Mouse (Mus musculus) hematopoietic stem cell, adult 5-6 weeks (primary cell): ENCODE results near the gene Zdhhc9. TPM values are rescaled to one million over a fixed set of nuclear protein-coding genes. Genes with fewer than 3 reads are reported as not detected.

Experiments used
- ATAC-seq, 2 experiments: fragments of 125-278 bp in 1 of 2; replicated peaks in 1 of 2; 2 replicates each; pipeline ENCODE4 v1.8.0; 2016 to 2017; ENCODE audit warnings: inconsistent platforms in 2 of 2, mild to moderate bottlenecking in 2 of 2, moderate number of reproducible peaks in 2 of 2, low read depth in 1 of 2, moderate TSS enrichment in 1 of 2; ENCODE audit not compliant: low FRiP score in 2 of 2, poor library complexity in 2 of 2, severe bottlenecking in 2 of 2, insufficient read depth in 1 of 2, low TSS enrichment in 1 of 2
- total RNA-seq: library from RNA; stranded (forward); fragments of 172-1452, 232-1000 nt; gene quantifications from 2 replicates; pipeline ENCODE4 v1.2.3, GENCODE M21; 2017

Gene Zdhhc9
- total RNA-seq, 1 experiment from 2014 or later: 7.8 TPM

- no peak for ATAC-seq
These were observed 15.2 kb downstream of the Zdhhc9 start for GRCm38 (mm10) chrX:48193235-48194152.

DNA sequence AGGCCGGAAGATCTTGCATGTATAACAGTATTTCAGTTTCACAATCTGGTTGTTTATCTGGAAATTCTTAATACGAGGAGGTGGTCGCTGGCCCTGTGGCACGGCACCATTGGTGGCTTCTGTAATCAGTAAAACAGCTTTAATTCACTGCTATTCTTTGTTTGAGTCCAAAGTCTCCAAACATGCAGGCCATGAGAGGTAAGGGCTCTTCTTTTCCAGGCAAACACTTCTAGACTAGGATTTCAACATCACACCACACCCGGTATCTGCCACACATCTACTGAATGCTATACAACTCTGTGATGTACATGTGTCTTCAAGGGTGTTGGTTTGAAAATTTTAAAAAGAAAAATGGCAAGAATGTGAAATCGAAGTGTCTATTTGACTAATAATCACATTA is 17.4 kb downstream of the Zdhhc9 start:
- ATAC-seq: no peak

GRCm38 (mm10) chrX:48184703-48185102 is 24.0 kb downstream of the Zdhhc9 start:
- no peak for ATAC-seq

DNA sequence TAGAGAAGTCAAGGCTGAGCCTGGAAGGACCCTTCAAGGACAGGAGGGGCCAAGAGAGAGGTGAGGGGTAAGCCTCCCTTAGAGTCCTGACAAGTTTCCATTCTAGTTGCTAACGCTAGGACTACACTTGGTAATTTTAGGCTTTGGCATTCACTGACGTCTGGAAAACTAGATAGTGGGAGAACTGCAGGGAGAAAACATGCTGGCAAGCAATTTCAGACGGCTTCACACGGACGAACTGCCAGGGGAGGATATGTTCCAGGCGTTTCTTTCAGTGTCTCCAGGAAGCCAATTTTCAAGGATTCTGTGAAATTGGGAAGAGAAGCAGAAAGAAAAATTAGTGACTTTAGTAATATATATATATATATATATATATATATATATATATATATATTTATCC is 26.8 kb downstream of the Zdhhc9 start:
- no peak for ATAC-seq

- no peak for ATAC-seq
These were observed 38.3 kb downstream of the Zdhhc9 start for GRCm38 (mm10) chrX:48170368-48170767.

DNA sequence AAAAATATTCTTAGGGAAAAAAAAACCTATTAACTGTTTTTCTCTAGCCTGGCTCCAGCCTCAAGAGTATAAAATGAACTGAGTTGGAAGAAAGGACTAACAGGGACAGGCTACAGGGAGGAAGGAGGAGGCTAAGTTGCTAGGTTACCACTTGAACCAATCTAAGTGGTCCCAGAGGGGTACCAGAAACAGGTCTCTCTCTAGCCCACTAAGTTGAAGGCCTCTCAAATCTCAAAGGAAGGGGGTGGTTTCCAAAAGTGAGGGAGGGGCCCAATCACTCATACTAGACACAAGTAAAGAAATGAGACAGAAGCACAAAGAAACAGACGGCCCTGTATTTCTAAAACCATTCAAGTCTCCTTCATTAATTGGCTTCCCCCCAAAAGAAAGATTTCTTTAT is 38.8 kb downstream of the Zdhhc9 start:
- no peak for ATAC-seq

- no peak for ATAC-seq
These were observed 50.3 kb downstream of the Zdhhc9 start for GRCm38 (mm10) chrX:48158229-48158919.

- ATAC-seq: no peak
These were observed 51.3 kb downstream of the Zdhhc9 start for GRCm38 (mm10) chrX:48157396-48157795.

- no peak for ATAC-seq
These were observed 53.2 kb downstream of the Zdhhc9 start for GRCm38 (mm10) chrX:48155489-48155888.

DNA sequence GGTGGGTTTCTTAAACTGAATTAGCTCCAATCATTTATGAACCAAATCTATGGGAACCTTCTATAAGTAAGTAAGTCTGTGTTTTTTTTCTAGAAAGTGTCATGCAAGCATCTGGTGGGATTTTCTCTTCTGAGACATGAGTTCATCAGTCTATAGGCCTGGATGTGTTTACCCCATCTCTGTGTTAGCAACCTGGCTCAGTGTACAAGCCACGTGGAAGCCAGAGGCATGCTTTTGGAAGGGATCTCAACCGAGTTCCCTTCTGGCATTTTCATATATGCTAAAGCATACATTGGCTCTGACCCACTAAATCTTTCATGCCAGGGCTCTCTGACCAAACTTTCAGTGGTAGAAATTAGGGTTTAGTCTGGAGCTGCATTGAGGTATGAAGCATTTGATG is 54.7 kb downstream of the Zdhhc9 start:
- ATAC-seq: no peak

- ATAC-seq: peak; percentile 71 to 91
These were observed 55.3 kb downstream of the Zdhhc9 start for GRCm38 (mm10) chrX:48153414-48153813.

DNA sequence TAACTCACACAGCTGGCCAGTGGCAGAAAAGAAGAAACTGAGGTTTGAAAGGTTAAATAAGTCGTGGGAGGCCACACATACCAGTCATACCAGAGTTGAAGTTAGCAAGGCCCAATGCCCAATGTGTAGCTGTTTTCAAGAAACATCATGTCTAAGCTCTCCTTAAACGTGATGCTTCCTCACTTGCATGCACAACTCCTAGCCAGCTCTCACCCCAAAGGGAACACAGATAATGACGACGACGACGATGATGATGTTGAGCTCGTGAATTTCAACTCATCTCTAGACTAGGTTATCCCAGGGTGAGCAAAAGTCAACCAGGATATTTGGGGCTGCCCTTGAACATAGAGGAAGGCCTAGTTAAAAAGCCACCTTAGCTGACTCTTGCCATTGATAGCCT is 56.6 kb downstream of the Zdhhc9 start:
- ATAC-seq: no peak

DNA sequence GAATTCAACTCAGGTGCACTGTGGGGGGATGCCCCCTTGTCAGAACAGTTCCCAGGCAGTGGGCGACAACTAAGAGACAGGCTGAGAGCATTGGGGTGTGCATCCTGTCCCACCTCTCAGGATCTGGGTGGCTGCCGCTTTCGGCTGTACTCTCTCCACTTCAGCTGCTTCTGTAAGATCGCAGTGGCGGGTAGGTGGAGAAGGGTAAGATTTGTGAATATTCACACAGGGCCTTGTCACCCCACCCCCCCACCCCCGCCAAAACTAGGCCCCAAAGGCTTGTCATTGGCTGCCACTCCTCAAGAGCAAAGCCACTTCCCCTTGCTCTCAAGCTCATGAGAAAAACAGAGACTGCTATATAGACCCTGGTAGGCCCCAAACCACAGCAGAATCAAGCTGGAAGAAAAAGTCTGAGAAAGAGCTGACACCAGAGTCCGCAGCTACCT is 60.9 kb downstream of the Zdhhc9 start:
- 0 out of 4 replicates have a peak, but pooled peaks have one; percentile 39 to 43 for ATAC-seq

GRCm38 (mm10) chrX:48147226-48147625 is 61.5 kb downstream of the Zdhhc9 start:
- no peak for ATAC-seq

- ATAC-seq: peak; percentile 76 to 87
These were observed 62.4 kb downstream of the Zdhhc9 start, which contains the start of gene Sash3 for GRCm38 (mm10) chrX:48146262-48146661. Gene Sash3, plus strand, starts transcription at chrX:48146436.

DNA sequence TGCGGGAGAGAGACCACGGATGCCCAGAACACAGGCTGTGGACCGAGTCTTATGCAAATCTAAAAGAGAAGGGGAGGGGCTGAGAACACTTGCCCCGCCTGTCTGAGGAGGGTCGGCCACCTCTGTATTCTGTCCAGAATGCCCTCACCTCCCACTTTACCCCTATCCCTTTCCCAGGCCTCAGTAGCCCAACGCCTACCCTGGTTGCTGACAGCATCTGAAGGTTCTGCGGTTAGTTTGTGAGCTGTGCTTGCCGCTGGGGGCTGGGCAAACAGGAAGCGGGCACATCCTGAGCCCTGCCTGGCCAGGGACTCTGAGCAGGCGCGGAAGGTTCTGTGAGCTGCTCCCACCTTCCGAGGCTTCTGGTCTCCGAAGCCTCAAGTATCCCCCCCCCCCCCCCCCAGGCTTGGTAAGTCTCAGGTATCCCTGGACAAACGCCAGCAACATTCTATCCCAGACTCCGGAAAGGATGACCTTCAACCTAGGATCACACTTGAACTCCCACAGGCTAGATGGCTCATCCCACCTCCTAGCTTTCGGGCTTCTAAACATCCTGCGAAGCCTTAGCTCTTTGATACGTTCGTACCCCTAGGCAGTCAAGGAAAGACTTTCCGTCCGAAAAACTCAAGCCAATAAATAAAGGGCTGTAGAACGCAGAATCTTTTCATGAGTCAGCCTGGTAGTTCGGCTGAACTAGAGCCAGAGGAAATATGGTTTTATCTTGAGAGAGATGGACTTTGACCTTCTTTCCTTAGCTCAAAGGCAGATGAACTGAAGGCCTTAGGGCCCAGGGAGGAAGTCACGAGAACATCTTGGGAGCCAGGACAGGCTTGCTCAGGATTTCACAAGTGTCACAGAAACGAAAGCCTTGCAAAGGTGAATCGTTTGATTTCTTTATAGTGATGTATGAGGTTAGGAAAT is 65.0 kb downstream of the Zdhhc9 start:
- ATAC-seq: peak; percentile 77 to 78

DNA sequence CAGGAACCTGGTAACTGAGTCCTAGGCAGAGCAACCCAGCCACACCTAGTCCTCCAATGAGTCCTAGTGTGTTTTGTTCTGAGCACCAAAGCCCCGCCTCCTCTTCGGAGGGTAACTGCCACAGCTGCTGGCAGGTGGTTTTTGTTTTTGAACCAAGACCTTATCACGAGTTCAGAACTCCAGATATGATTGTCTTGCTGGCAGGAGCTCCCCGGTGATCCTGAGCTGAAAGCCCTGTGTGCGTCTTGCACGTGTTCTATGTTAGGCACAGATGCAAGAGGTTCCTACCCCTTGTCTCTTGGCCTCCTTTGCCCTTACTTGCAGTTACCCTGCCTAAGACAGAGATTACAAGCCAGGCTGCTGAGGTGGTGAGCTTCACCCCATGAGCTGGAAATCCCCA is 67.2 kb downstream of the Zdhhc9 start:
- ATAC-seq: no peak
